Mouse (Mus musculus): ENCODE measurements around the gene Kif27.

DNA sequence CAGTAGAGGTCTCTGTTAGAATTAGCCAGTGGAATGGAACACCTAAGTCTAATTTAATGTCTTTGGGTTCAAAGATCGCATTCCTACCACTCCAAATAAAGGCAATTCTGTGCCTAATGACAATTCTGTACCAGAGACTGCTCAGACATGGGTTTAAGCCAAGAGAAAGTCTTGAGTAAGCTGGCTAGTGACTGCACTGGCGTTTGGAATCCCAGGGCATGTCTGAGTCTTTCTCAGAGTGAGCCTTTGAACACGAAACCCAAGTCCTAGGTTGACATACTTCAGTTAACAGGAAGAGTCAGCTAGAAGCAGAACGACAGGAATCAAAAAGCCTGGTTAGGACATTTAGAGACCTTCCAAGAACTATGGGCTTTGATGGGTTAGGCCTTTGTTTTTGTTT is 75.5 kb downstream of the Kif27 start:
- TF ChIP-seq CTCF (IDR thresholded peaks at IDR 0.05; ENCODE audit: extremely low read depth, insufficient read length, insufficient replicate concordance, low read depth, low read length): no peak
- TF ChIP-seq POLR2A (IDR thresholded peaks at IDR 0.05; ENCODE audit: low read depth, low read length): no peak
